Mouse (Mus musculus) liver, embryonic 13.5 days (tissue): ENCODE measurements around the gene Gadd45a. TPM values are rescaled to one million over a fixed set of nuclear protein-coding genes. Genes with fewer than 3 reads are reported as not detected.
"Not testable (repeated sequence)": the region's sequence is repeated elsewhere in the genome, so short reads cannot be mapped to it uniquely, and the experiment has no call there.

Experiments used
- ATAC-seq: fragments of 200-750 bp; cut with Nextera tagmentation; 2 replicates; pipeline ENCODE4 v1.8.0; 2017; ENCODE audit warnings: low read depth, mild to moderate bottlenecking, moderate number of reproducible peaks, moderate library complexity
- DNase-seq: peaks from one replicate; pipeline ENCODE4 v3.0.0; 2022
- H3K27ac ChIP-seq: fragments of 300-500 bp; sonication (generic); 2 replicates; pipeline ENCODE4 v1.5.1; 2015; ENCODE audit warnings: moderate library complexity, mild to moderate bottlenecking, inconsistent platforms
- H3K27me3 ChIP-seq: fragments of 300-500 bp; sonication (generic); 2 replicates; pipeline ENCODE4 v1.6.1; 2015; ENCODE audit warnings: mild to moderate bottlenecking, inconsistent platforms
- H3K36me3 ChIP-seq: fragments of 300-500 bp; sonication (generic); 2 replicates; pipeline ENCODE4 v1.6.1; 2015; ENCODE audit warnings: mild to moderate bottlenecking, inconsistent platforms
- H3K4me1 ChIP-seq: fragments of 300-500 bp; sonication (generic); replicated peaks from 2 replicates; pipeline ENCODE4 v1.6.1; 2015; ENCODE audit warnings: inconsistent platforms
- H3K4me2 ChIP-seq: fragments of 300-500 bp; sonication (generic); 2 replicates; pipeline ENCODE4 v1.6.1; 2015; ENCODE audit warnings: inconsistent platforms, mild to moderate bottlenecking, moderate library complexity
- H3K4me3 ChIP-seq: fragments of 300-500 bp; sonication (generic); replicated peaks from 2 replicates; pipeline ENCODE4 v1.5.1; 2015; ENCODE audit warnings: mild to moderate bottlenecking, inconsistent platforms
- H3K9ac ChIP-seq: fragments of 300-500 bp; sonication (generic); 2 replicates; pipeline ENCODE4 v1.6.1; 2015; ENCODE audit warnings: mild to moderate bottlenecking, inconsistent platforms
- H3K9me3 ChIP-seq: fragments of 300-500 bp; sonication (generic); replicated peaks from 2 replicates; pipeline ENCODE4 v1.6.1; 2016; ENCODE audit warnings: inconsistent platforms
- WGBS: fragments of 180-500 bp; shearing (Covaris S2); methylation state at CpG from one replicate; pipeline ENCODE4 v1.1.7; 2015; ENCODE audit not compliant: insufficient replicate concordance; 5-methylcytosine and 5-hydroxymethylcytosine counted together
- polyA plus RNA-seq: library from polyadenylated mRNA; unstranded; fragments of >200 nt; fragmentation: Nextera tagmentation; extraction: Ambion mirVana; gene quantifications from 2 replicates; pipeline ENCODE4 v1.2.1, GENCODE M21; 2015

Gene Gadd45a
- polyA plus RNA-seq, 1 experiment from 2014 or later, result 91.1 TPM

- Histone ChIP-seq H3K9me3 (no peaks in the 10 kb centered on the region), H3K4me3 (no peak overlapping the region), H3K4me1 (peaks cover 52% of the 10 kb centered on the region), H3K4me2 (no peak overlapping the region), H3K27me3 (no peaks in the 10 kb centered on the region), H3K9ac (no peak overlapping the region), H3K36me3 (no peaks in the 10 kb centered on the region), H3K27ac (peak overlapping the region; percentile 73)
- no peak for ATAC-seq
- DNase-seq, result no peak
- WGBS, result 73% methylated on average over 3 of the region's 3 CpGs
Measured at GRCm38 (mm10) chr6:67048052-67048691, 10.9 kb upstream of the Gadd45a start.

GRCm38 (mm10) chr6:67046937-67047336 lies 9.7 kb upstream of the Gadd45a start:
- Histone ChIP-seq H3K9ac (0 out of 2 replicates have a peak overlapping the region, but pooled peaks have one; percentile 26), H3K4me3 (no peak overlapping the region), H3K27me3 (no peaks in the 10 kb centered on the region), H3K36me3 (no peaks in the 10 kb centered on the region), H3K27ac (peak overlapping the region; percentile 73), H3K4me1 (peaks cover 56% of the 10 kb centered on the region), H3K4me2 (no peak overlapping the region), H3K9me3 (no peaks in the 10 kb centered on the region)
- WGBS, result 16% methylated on average over 3 of the region's 3 CpGs
- peak; percentile 85 for ATAC-seq
- DNase-seq, result no peak

- no peaks in the 10 kb centered on the region for H3K27me3 ChIP-seq
- H3K4me2 ChIP-seq, result no peak overlapping the region
- no peak overlapping the region for H3K27ac ChIP-seq
- no peak for ATAC-seq
- H3K4me1 ChIP-seq, result peaks cover 58% of the 10 kb centered on the region
- DNase-seq, result no peak
- no peak overlapping the region for H3K9ac ChIP-seq
- H3K36me3 ChIP-seq, result no peaks in the 10 kb centered on the region
- H3K4me3 ChIP-seq, result no peak overlapping the region
- WGBS, result 41% methylated on average over 3 of the region's 3 CpGs
- H3K9me3 ChIP-seq, result no peaks in the 10 kb centered on the region
Measured at GRCm38 (mm10) chr6:67045424-67045823, 8.2 kb upstream of the Gadd45a start.

GRCm38 (mm10) chr6:67040904-67041410 lies 3.7 kb upstream of the Gadd45a start:
- no peak overlapping the region for H3K9ac ChIP-seq
- 57% methylated on average over 4 of the region's 4 CpGs for WGBS
- no peaks in the 10 kb centered on the region for H3K9me3 ChIP-seq
- H3K27me3 ChIP-seq, result no peaks in the 10 kb centered on the region
- peaks cover 1% of the 10 kb centered on the region; the same call in 1 of the 2 replicates for H3K36me3 ChIP-seq
- ATAC-seq, result no peak
- no peak overlapping the region for H3K4me2 ChIP-seq
- no peak for DNase-seq
- no peak overlapping the region for H3K4me3 ChIP-seq
- peaks cover 28% of the 10 kb centered on the region for H3K4me1 ChIP-seq
- H3K27ac ChIP-seq, result no peak overlapping the region

- ATAC-seq (no peak), DNase-seq (no peak)
- H3K27me3 ChIP-seq, result no peaks in the 10 kb centered on the region
- peaks cover 13% of the 10 kb centered on the region for H3K36me3 ChIP-seq
- H3K4me3 ChIP-seq, result no peak overlapping the region
- H3K27ac ChIP-seq, result no peak overlapping the region
- peaks cover 30% of the 10 kb centered on the region for H3K4me1 ChIP-seq
- H3K9ac ChIP-seq, result no peak overlapping the region
- 88% methylated on average over 2 of the region's 3 CpGs for WGBS
- H3K4me2 ChIP-seq, result no peak overlapping the region
- no peaks in the 10 kb centered on the region for H3K9me3 ChIP-seq
Measured at GRCm38 (mm10) chr6:67038964-67039363, 1.7 kb upstream of the Gadd45a start.

GRCm38 (mm10) chr6:67036356-67036811 lies 873 bp downstream of the Gadd45a start:
- Histone ChIP-seq H3K36me3 (peaks cover 17% of the 10 kb centered on the region), H3K9me3 (no peaks in the 10 kb centered on the region), H3K9ac (peak overlapping the region; percentile 99), H3K27me3 (no peaks in the 10 kb centered on the region), H3K4me1 (peaks cover 33% of the 10 kb centered on the region), H3K4me2 (peak overlapping the region; percentile 75), H3K27ac (peak overlapping the region; percentile 100), H3K4me3 (peak overlapping the region; percentile 96)
- ATAC-seq (peak; percentile 69), DNase-seq (peak; percentile 85)
- 0% methylated on average over 29 of the region's 29 CpGs for WGBS

GRCm38 (mm10) chr6:67035388-67036299 lies 1.6 kb downstream of the Gadd45a start:
- peak overlapping the region; percentile 99 for H3K9ac ChIP-seq
- DNase-seq (peak; percentile 68), ATAC-seq (peak; percentile 54)
- 17% methylated on average over 19 of the region's 19 CpGs for WGBS
- no peaks in the 10 kb centered on the region for H3K9me3 ChIP-seq
- peak overlapping the region; percentile 75 for H3K4me2 ChIP-seq
- H3K36me3 ChIP-seq, result peaks cover 17% of the 10 kb centered on the region
- peak overlapping the region; percentile 100 for H3K27ac ChIP-seq
- no peaks in the 10 kb centered on the region for H3K27me3 ChIP-seq
- peaks cover 35% of the 10 kb centered on the region for H3K4me1 ChIP-seq
- H3K4me3 ChIP-seq, result peak overlapping the region; percentile 96

- no peaks in the 10 kb centered on the region for H3K27me3 ChIP-seq
- peaks cover 46% of the 10 kb centered on the region for H3K4me1 ChIP-seq
- 15% methylated on average over 7 of the region's 7 CpGs for WGBS
- peak overlapping the region; percentile 83 for H3K9ac ChIP-seq
- H3K27ac ChIP-seq, result peak overlapping the region; percentile 99
- ATAC-seq (peak; percentile 56), DNase-seq (peak; percentile 80)
- no peaks in the 10 kb centered on the region for H3K9me3 ChIP-seq
- H3K4me2 ChIP-seq, result peak overlapping the region; percentile 78
- H3K36me3 ChIP-seq, result peaks cover 17% of the 10 kb centered on the region
- peak overlapping the region; percentile 64 for H3K4me3 ChIP-seq
Measured at GRCm38 (mm10) chr6:67034331-67035130, 2.7 kb downstream of the Gadd45a start.

- H3K27me3 ChIP-seq, result no peaks in the 10 kb centered on the region
- no peak for DNase-seq
- H3K9me3 ChIP-seq, result no peaks in the 10 kb centered on the region
- WGBS, result 66% methylated on average over 4 of the region's 4 CpGs
- peak overlapping the region; percentile 64 for H3K4me3 ChIP-seq
- no peak for ATAC-seq
- peaks cover 17% of the 10 kb centered on the region for H3K36me3 ChIP-seq
- H3K9ac ChIP-seq, result peak overlapping the region; percentile 83
- peak overlapping the region; percentile 99 for H3K27ac ChIP-seq
- peak overlapping the region; percentile 78 for H3K4me2 ChIP-seq
- peaks cover 49% of the 10 kb centered on the region for H3K4me1 ChIP-seq
Measured at GRCm38 (mm10) chr6:67033604-67034003, 3.7 kb downstream of the Gadd45a start.

- WGBS, result 97% methylated on average over 3 of the region's 4 CpGs
- H3K9ac ChIP-seq, H3K27ac ChIP-seq, H3K9me3 ChIP-seq, H3K4me3 ChIP-seq, H3K27me3 ChIP-seq, H3K4me2 ChIP-seq, ATAC-seq, DNase-seq: not testable (repeated sequence)
- peaks cover 17% of the 10 kb centered on the region for H3K36me3 ChIP-seq
- peaks cover 48% of the 10 kb centered on the region for H3K4me1 ChIP-seq
Measured at GRCm38 (mm10) chr6:67032972-67033371, 4.3 kb downstream of the Gadd45a start.

- H3K4me2 ChIP-seq, H3K4me3 ChIP-seq, ATAC-seq, H3K9me3 ChIP-seq, H3K27me3 ChIP-seq, DNase-seq, H3K27ac ChIP-seq, H3K9ac ChIP-seq: not testable (repeated sequence)
- Histone ChIP-seq H3K4me1 (peaks cover 46% of the 10 kb centered on the region), H3K36me3 (peaks cover 17% of the 10 kb centered on the region)
Measured at GRCm38 (mm10) chr6:67032551-67032950, 4.7 kb downstream of the Gadd45a start.
